Mouse (Mus musculus) limb, embryonic 13.5 days (tissue): ENCODE results near the gene Syce3. TPM values are rescaled to one million over a fixed set of nuclear protein-coding genes. Genes with fewer than 3 reads are reported as not detected.

ENCODE experiments used
- ATAC-seq: fragments of 200-750 bp; cut with Nextera tagmentation; 2 replicates; pipeline ENCODE4 v1.8.0; 2017; ENCODE audit warnings: low read depth, moderate number of reproducible peaks, moderate TSS enrichment; ENCODE audit not compliant: low FRiP score
- H3K27ac ChIP-seq: fragments of 300-500 bp; sonication (generic); 2 replicates; pipeline ENCODE4 v1.5.1; 2015; ENCODE audit warnings: inconsistent platforms, mild to moderate bottlenecking, moderate library complexity
- H3K27me3 ChIP-seq: fragments of 300-500 bp; sonication (generic); 2 replicates; pipeline ENCODE4 v1.6.1; 2015; ENCODE audit warnings: mild to moderate bottlenecking, inconsistent platforms
- H3K36me3 ChIP-seq: fragments of 300-500 bp; sonication (generic); 2 replicates; pipeline ENCODE4 v1.6.1; 2015; ENCODE audit warnings: inconsistent platforms, mild to moderate bottlenecking, moderate library complexity
- H3K4me1 ChIP-seq: fragments of 300-500 bp; sonication (generic); 2 replicates; pipeline ENCODE4 v1.6.1; 2015; ENCODE audit warnings: inconsistent platforms
- H3K4me2 ChIP-seq: fragments of 300-500 bp; sonication (generic); replicated peaks from 2 replicates; pipeline ENCODE4 v1.6.1; 2015; ENCODE audit warnings: inconsistent platforms, mild to moderate bottlenecking, moderate library complexity
- H3K4me3 ChIP-seq: fragments of 300-500 bp; sonication (generic); 2 replicates; pipeline ENCODE4 v1.5.1; 2015; ENCODE audit warnings: moderate library complexity, mild to moderate bottlenecking, inconsistent platforms
- H3K9ac ChIP-seq: fragments of 300-500 bp; sonication (generic); 2 replicates; pipeline ENCODE4 v1.6.1; 2015; ENCODE audit warnings: mild to moderate bottlenecking, inconsistent platforms
- H3K9me3 ChIP-seq: fragments of 300-500 bp; sonication (generic); 2 replicates; pipeline ENCODE4 v1.6.1; 2016; ENCODE audit warnings: inconsistent platforms
- WGBS: fragments of 180-500 bp; shearing (Covaris S2); methylation state at CpG from one replicate; pipeline ENCODE4 v1.1.7; 2015; 5-methylcytosine and 5-hydroxymethylcytosine counted together
- polyA plus RNA-seq: library from polyadenylated mRNA; unstranded; fragments of >200 nt; fragmentation: Nextera tagmentation; extraction: Ambion mirVana; gene quantifications from 2 replicates; pipeline ENCODE4 v1.2.1, GENCODE M21; 2015

Syce3 gene
- polyA plus RNA-seq, 1 experiment from 2014 or later, result not detected

DNA sequence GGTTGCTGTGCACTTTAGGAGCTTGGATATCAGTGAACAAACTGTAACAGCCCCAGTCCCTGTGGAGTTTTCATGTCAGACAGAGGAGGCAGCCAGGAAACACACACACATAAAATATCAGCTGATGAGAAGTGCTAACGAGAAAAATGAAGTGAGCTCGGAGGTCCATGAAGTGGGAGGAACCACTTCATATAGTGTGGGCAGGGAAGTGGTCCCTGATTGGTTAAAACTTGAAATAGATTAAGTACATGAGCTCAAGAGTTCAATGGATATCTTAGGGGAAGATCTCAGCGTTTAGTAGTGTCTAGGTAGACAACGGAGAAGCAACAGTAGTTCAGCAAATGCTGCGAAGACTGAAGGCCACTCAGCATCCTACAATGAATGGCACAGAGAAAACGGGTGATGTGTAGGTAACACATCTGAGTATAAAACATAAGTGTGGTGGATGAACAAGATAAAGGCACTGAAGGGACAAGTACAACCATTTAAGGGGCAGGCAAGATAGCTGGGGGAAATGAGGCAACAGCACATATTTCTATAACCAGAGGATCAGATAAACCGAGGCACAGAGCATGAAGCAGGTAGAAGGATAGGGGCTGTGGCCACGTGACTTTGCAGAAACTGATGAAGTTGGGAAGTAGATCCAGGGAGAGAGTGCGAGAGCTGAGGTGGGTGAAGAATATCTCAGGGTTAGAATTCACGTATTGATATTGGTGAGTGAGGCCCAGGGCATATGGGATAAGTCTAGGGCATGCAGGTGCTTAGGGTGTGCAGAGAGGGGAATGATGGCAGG, 5.3 kb downstream of the Syce3 start:
- WGBS, result 78% methylated on average over 10 of the region's 10 CpGs
- no peak for ATAC-seq
- no peaks in the 10 kb centered on the region for H3K27me3 ChIP-seq
- H3K9me3 ChIP-seq, result peaks cover 15% of the 10 kb centered on the region; the same call in 1 of the 2 replicates
- no peak overlapping the region for H3K27ac ChIP-seq
- H3K4me1 ChIP-seq, result no peaks in the 10 kb centered on the region
- no peaks in the 10 kb centered on the region for H3K36me3 ChIP-seq
- H3K9ac ChIP-seq, result no peak overlapping the region
- H3K4me3 ChIP-seq, result no peak overlapping the region
- H3K4me2 ChIP-seq, result no peak overlapping the region

- no peaks in the 10 kb centered on the region for H3K4me1 ChIP-seq
- H3K27ac ChIP-seq, result no peak overlapping the region
- ATAC-seq, result no peak
- peaks cover 9% of the 10 kb centered on the region; the same call in 1 of the 2 replicates for H3K9me3 ChIP-seq
- no peaks in the 10 kb centered on the region for H3K27me3 ChIP-seq
- no peaks in the 10 kb centered on the region for H3K36me3 ChIP-seq
- 73% methylated on average over 1 of the region's 1 CpGs for whole genome bisulfite sequencing
- no peak overlapping the region for H3K4me3 ChIP-seq
- no peak overlapping the region for H3K9ac ChIP-seq
- no peak overlapping the region for H3K4me2 ChIP-seq
Observed at GRCm38 (mm10) chr15:89402471-89402870, 7.8 kb downstream of the Syce3 start.

DNA sequence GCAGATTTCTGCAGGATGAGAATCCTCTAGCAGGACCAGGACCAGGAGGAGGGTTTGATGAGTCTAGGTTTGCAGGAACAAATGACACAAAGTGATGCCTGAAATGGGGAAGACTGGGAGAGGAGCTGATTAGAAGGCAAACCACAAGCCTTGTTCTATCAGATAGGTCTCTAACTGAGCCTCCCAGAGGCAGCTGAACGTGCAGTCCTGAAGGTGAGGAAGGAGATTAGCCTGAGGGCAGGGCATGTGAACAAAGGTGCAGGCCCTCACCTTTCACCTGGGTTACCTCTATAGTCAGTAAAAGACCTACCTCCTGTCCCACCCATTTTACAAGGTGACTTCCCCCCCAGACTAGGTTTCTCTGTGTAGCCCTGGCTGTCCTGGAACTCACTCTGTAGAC, 10.6 kb downstream of the Syce3 start:
- no peak overlapping the region for H3K9ac ChIP-seq
- WGBS, result 62% methylated on average over 1 of the region's 1 CpGs
- ATAC-seq, result no peak
- H3K4me1 ChIP-seq, result no peaks in the 10 kb centered on the region
- H3K4me3 ChIP-seq, result no peak overlapping the region
- no peaks in the 10 kb centered on the region for H3K36me3 ChIP-seq
- no peak overlapping the region for H3K27ac ChIP-seq
- no peaks in the 10 kb centered on the region for H3K27me3 ChIP-seq
- no peaks in the 10 kb centered on the region for H3K9me3 ChIP-seq
- H3K4me2 ChIP-seq, result no peak overlapping the region

DNA sequence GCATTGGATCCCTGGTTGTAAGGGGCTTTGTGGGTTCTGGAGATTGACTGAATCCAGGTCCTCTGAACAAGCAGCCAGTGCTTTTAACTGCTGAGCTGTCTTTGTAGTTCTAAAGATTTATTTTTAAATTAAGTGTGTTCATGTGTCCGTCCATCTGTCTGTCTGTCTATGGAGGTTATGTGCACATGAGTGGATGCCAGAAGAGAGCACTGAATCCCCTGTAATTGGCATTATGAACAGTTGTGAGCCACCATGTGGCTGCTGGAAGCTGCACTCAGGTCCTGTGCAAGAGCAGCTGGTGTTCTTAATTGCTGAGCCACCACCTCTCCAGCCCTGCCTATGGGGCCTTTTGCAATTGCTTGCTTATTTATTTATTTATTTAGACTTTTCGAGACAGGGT, 12.2 kb downstream of the Syce3 start:
- H3K27ac ChIP-seq, result no peak overlapping the region
- H3K4me1 ChIP-seq, result no peaks in the 10 kb centered on the region
- ATAC-seq, result no peak
- no peak overlapping the region for H3K4me2 ChIP-seq
- H3K27me3 ChIP-seq, result no peaks in the 10 kb centered on the region
- H3K9ac ChIP-seq, result no peak overlapping the region
- no peaks in the 10 kb centered on the region for H3K9me3 ChIP-seq
- WGBS, result 72% methylated on average over 2 of the region's 2 CpGs
- no peak overlapping the region for H3K4me3 ChIP-seq
- H3K36me3 ChIP-seq, result no peaks in the 10 kb centered on the region

GRCm38 (mm10) chr15:89396883-89397282, 13.4 kb downstream of the Syce3 start:
- Histone ChIP-seq H3K27me3 (no peaks in the 10 kb centered on the region), H3K9ac (no peak overlapping the region), H3K36me3 (no peaks in the 10 kb centered on the region), H3K9me3 (no peaks in the 10 kb centered on the region), H3K4me1 (no peaks in the 10 kb centered on the region), H3K4me3 (no peak overlapping the region), H3K4me2 (no peak overlapping the region), H3K27ac (no peak overlapping the region)
- 90% methylated on average over 4 of the region's 4 CpGs for WGBS
- ATAC-seq, result no peak

DNA sequence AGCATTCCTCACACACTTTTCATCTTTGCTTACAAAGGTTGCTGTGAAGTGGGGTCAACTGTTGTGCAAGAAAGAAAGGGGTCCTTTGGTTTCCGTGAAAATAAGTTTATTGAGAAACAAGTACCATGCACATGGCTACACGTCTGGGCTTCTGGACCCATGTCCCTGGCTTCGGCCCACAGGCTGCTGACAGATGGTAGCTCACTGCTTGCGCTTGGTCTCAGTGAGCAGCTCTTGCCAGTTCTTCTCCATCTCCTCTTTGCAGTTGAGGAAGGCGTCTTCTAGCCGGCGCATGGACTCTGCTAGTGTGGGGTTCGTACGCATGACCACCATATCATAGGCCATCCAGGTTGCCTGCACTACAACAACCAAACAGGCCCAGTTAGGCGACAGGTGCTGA, 20.2 kb downstream of the Syce3 start:
- Histone ChIP-seq H3K27ac (no peak overlapping the region), H3K4me3 (no peak overlapping the region), H3K9ac (no peak overlapping the region), H3K4me2 (no peak overlapping the region), H3K4me1 (no peaks in the 10 kb centered on the region), H3K9me3 (no peaks in the 10 kb centered on the region), H3K27me3 (peaks cover 20% of the 10 kb centered on the region), H3K36me3 (no peaks in the 10 kb centered on the region)
- WGBS, result 89% methylated on average over 10 of the region's 10 CpGs
- ATAC-seq, result no peak

- Histone ChIP-seq H3K9me3 (no peaks in the 10 kb centered on the region), H3K4me3 (no peak overlapping the region)
- ATAC-seq, result no peak
Observed at GRCm38 (mm10) chr15:89387127-89387526, 23.2 kb downstream of the Syce3 start.

DNA sequence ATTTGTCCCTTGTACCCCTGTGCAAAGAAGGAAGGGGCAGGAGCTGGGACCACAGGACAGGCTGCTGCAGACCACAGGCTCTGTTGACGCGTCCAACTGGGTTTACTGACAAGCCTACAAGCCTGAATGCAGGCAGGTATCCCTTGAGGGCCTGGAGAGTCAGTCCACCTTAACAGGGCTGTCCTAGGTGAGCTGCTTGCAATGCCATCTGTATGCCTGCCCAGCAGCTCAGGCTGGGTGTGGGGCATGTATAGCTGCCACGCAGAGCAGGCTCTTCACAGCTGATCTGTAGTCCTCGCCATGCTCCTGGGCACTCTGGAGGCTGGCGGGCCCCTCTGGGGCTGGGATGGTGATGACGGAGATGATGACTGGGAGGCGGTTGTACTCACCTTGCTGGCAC, 25.7 kb downstream of the Syce3 start, which contains the start of gene Klhdc7b:
TSS of gene Klhdc7b (plus strand) at position 301 of the 400 bp plus-strand sequence.
- no peaks in the 10 kb centered on the region for H3K4me1 ChIP-seq
- H3K9ac ChIP-seq, result no peak within 1 kb of the TSS
- WGBS, result 87% methylated on average over 7 of the region's 7 CpGs
- ATAC-seq, result no peak
- H3K4me3 ChIP-seq, result no peak within 1 kb of the TSS
- H3K4me2 ChIP-seq, result no peak within 1 kb of the TSS
- H3K27ac ChIP-seq, result no peak within 1 kb of the TSS
- H3K36me3 ChIP-seq, result no peaks in the 10 kb centered on the region
- H3K27me3 ChIP-seq, result peaks cover 61% of the 10 kb centered on the region
- no peaks in the 10 kb centered on the region for H3K9me3 ChIP-seq

More at GRCm38 (mm10) chr15:89387127-89387526, 23.2 kb downstream of the Syce3 start:
- H3K9ac ChIP-seq, result no peak overlapping the region
- 47% methylated on average over 12 of the region's 12 CpGs for WGBS
- no peak overlapping the region for H3K4me2 ChIP-seq
- H3K27me3 ChIP-seq, result peaks cover 39% of the 10 kb centered on the region
- H3K4me1 ChIP-seq, result no peaks in the 10 kb centered on the region
- H3K27ac ChIP-seq, result no peak overlapping the region
- no peaks in the 10 kb centered on the region for H3K36me3 ChIP-seq

- ATAC-seq, result no peak
- Histone ChIP-seq H3K27me3 (peaks cover 79% of the 10 kb centered on the region), H3K36me3 (no peaks in the 10 kb centered on the region), H3K27ac (no peak overlapping the region), H3K4me3 (peak overlapping the region; percentile 46), H3K4me1 (peaks cover 26% of the 10 kb centered on the region), H3K9ac (no peak overlapping the region), H3K4me2 (peak overlapping the region; percentile 76), H3K9me3 (no peaks in the 10 kb centered on the region)
- 10% methylated on average over 10 of the region's 10 CpGs for WGBS
Observed at GRCm38 (mm10) chr15:89379429-89379828, 30.9 kb downstream of the Syce3 start.

GRCm38 (mm10) chr15:89378831-89379401, 31.4 kb downstream of the Syce3 start, which contains the start of gene Odf3b:
Odf3b (minus strand) TSS chr15:89379282.
- H3K4me2 ChIP-seq, result peak within 1 kb of the TSS; percentile 76
- no peaks in the 10 kb centered on the region for H3K36me3 ChIP-seq
- no peaks in the 10 kb centered on the region for H3K9me3 ChIP-seq
- H3K27ac ChIP-seq, result no peak within 1 kb of the TSS
- H3K4me3 ChIP-seq, result peak within 1 kb of the TSS; percentile 46
- H3K9ac ChIP-seq, result peak within 1 kb of the TSS; percentile 62
- WGBS, result 1% methylated on average over 33 of the region's 33 CpGs
- H3K4me1 ChIP-seq, result peaks cover 30% of the 10 kb centered on the region
- no peak for ATAC-seq
- H3K27me3 ChIP-seq, result peaks cover 79% of the 10 kb centered on the region

DNA sequence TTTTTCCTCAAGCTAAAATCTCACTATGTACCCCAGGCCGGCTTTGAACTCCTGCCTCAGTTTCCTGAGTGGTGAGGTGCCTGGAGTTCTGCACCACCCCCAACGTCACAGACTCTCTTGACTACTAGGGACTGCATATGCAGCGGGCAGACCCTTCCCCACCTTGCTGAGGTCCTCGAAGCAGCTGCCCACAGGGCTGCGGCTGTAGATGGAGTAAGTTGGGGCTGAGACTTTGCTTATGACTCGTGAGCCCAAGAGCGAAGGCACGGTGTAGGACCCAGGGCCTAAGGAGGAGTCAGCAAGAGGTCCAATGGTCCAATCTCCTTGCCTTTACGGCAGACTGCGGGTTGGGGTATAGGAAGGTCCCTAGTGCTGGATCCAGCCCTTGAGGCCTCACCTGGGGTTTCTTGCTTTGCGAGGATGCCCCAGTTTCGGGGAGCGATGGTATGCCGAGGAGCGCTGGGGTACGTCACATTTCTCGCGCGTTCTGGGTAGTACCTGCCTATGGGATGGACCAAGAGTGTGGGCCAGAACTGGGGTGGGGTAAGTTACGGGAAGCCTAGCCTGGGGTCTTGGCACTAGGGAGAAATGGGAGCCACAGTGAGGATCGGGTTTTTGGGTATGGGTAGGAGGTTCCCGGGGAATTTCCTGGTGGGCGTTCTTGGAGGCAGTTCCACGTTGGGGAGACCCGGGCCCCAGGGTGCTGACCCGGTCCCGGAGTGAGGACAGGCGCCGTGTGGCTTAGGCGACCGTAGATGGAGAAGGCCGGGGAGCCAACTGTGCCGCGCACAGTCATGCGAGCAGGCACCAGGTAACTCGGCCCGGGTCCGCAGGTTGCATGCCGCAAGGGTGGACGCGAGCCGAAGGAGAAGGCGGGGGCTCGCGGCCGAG, 32.1 kb downstream of the Syce3 start:
- Histone ChIP-seq H3K4me3 (peak overlapping the region; percentile 46), H3K9me3 (no peaks in the 10 kb centered on the region), H3K27me3 (peaks cover 75% of the 10 kb centered on the region), H3K27ac (no peak overlapping the region), H3K36me3 (no peaks in the 10 kb centered on the region), H3K4me2 (peak overlapping the region; percentile 76), H3K9ac (peak overlapping the region; percentile 62), H3K4me1 (peaks cover 33% of the 10 kb centered on the region)
- ATAC-seq, result no peak
- 13% methylated on average over 43 of the region's 46 CpGs for WGBS

DNA sequence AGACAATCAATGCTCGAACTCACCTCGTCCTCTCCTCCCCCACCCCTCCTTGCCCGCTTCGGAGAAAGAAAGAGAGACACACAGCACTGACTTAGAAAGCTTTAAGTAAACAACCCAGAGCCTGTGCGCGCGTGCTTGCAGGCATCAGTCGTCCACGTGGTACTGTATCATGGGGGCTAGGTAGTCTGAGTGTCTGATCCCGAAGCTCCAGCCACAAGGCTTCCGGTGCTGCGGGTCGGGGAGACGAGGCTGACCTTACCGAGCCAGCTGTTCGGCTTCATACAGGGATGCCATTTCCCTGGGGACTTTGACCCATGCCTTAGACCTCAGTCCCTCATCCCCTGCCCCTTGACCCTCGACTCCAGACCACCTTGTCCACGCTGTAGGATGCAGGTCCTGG, 32.9 kb downstream of the Syce3 start:
- no peak for ATAC-seq
- Histone ChIP-seq H3K27ac (no peak overlapping the region), H3K4me2 (peak overlapping the region; percentile 27; the same call in 1 of the 2 replicates), H3K36me3 (peaks cover 4% of the 10 kb centered on the region), H3K9ac (peak overlapping the region; percentile 19; the same call in 1 of the 2 replicates), H3K9me3 (no peaks in the 10 kb centered on the region), H3K27me3 (peaks cover 69% of the 10 kb centered on the region), H3K4me1 (peaks cover 41% of the 10 kb centered on the region), H3K4me3 (no peak overlapping the region)
- WGBS, result 5% methylated on average over 18 of the region's 18 CpGs
